Mouse (Mus musculus): ENCODE measurements around the gene Zic2.
"Not testable (repeated sequence)": the region's sequence is repeated elsewhere in the genome, so short reads cannot be mapped to it uniquely, and the experiment has no call there.

Zic2 gene

DNA sequence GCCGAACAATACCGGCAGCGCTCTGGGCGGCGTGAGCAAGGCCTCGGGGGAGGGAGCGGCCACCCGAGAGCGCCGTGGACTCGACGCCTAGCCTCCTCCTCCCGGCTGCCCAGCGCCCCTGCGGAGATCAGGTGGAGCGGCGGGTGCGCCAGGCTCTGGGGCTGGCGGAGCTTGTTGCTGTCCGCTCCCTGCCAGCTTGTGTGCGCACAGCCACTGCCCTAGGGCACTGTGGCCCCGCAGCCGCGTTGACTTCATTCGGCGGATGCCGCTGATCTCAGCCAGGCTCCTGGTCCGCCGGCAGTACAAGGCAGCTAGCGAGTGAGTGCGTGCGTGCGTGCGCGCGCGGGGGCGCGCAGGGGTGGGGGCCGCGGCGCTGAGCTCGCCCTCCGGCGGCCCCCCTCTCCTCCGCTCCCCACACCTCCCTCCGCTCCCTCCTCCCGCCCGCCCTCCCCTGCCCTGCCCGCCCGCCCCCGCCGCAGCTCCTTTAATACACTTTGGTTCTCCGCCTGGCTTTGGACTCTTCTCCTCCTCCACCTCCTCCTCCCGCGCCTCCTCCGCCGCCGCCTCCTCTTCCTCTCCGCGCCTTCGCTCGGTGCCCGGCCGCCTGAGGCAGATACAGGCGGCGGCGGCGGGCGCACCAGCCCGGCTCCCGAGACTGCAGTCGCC is at the start of gene Zic2:
Zic2 (plus strand) TSS at position 545 of the 666 bp plus-strand sequence.
- no peak for DNase-seq (ENCODE audit: low read depth)

DNA sequence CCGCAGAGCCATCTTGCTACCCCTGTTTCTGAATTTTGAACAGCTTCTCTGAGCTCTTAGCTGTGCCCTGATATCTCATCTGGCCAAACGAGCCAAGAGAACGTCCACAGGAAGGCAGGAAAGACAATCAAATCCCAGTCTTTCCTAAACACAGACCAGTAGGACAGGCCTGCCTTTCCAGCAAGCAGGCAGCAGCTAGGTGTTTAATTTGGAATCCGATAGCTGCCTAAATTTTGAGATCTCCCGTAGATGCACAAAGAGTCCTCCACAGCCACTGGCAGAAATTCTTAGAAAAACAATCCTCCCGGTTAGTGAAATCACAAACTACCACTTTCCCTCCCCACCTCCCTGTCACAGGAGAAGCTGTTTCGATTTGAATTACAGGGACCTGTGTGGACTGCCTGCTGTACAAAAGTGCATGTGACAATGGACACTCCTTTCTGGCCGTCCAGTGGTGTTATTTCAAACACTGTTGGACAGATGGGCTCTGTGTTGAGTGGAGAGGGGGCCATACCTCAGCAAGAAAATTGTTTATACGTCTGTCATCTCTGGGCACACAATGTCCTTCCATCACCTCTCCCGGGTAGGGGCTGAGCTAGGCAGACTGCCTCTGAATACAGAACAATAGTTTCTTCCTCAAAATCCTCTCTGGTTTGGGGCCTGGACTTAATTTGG is 48.6 kb upstream of the Zic2 start:
- DNase-seq (ENCODE audit: low read depth), result no peak

DNA sequence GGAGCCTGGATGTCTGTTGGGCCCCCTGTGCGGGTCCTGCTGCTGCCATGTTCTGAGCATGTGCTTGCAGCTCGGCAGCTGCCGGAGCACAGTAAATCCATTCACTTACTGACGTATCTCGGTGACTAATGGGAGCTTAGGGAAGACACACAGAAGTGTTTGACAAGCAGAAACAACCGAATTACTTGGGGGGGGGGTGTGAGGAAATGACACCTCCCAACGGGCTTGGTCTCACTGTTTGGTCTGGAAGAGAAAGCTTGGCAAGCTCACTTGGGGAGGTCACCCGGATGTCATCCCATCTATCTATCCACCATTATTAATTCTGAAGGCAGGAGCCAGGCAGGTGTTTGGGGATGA is 48.1 kb upstream of the Zic2 start:
- no peak for DNase-seq (ENCODE audit: low read depth)

DNA sequence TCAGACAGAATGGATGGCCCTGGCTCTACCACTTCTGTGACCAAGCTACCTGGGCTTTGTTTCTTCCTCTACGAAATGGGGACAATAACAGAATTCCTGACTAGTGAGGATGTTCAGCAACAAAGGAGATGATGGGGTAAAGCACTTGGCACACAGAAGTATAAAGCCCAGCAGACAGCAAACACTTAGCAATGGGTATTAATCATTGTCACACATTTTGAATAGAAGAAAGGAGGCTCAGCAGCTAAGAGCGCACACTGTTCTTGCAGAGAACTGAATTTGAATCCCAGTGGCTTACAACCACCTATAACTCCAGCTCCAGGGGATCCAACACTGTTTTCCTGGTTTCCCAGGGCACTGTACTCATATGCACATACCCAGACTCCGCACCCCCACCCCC is 47.6 kb upstream of the Zic2 start:
- no peak for DNase-seq (ENCODE audit: low read depth)

DNA sequence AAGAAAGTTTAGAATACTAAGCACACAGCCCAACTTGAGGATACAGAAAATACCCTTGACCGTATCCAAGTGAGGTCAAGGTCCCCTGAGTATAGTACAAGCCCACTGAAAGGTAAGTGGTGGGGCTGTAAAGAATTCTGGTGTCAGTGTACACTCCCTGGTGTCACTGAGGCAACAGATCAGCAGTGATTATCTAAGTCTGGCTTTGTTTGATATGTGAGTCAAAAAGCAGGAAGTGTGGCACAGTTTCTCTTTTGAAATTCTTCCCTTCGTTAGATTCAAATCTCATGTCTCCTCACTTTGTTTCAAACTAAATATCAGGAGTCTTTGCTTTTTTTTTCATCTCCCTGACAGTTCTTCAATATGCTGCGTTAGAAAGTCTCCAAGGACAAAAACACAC is 42.7 kb upstream of the Zic2 start:
- no peak for DNase-seq (ENCODE audit: low read depth)

DNA sequence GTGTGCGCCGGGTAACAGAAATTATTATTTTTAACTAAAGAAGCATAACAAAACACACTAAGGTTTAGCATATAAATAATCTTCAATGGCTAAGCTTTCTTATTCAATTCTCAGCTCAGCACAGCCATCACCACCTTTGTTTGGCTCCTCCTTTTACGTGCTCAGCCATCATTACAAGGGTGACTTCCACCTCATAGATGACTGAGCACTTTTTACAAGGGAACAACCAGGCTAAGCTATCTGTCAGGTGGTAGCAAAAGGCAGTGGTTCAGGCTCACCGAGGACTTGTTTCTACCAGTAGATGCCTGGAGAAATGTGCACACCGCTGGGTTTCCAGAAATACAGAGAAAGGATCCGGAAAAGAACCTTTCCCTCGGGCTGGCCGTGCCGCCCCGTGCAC is 41.2 kb upstream of the Zic2 start:
- DNase-seq (ENCODE audit: low read depth), result no peak

DNA sequence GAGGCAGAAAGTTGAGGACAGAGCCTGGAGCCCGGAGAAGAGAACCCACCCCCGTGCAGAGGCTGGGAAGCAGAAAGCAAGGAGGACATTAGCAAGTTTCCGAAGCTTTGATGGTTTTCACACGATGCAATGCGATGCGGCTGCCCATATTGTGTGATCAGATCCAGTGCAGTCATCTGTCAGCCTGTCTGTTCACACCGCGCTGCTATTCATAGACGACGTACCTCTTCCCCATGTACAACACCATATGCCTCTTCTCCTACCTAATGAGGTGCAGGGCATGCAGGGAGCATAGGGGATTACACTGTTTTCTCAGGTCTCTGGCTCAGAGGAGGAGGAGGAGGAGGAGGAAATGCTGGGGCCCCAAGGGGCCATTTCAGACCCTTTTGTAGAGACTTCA is 38.4 kb upstream of the Zic2 start:
- no peak for DNase-seq (ENCODE audit: low read depth)

DNA sequence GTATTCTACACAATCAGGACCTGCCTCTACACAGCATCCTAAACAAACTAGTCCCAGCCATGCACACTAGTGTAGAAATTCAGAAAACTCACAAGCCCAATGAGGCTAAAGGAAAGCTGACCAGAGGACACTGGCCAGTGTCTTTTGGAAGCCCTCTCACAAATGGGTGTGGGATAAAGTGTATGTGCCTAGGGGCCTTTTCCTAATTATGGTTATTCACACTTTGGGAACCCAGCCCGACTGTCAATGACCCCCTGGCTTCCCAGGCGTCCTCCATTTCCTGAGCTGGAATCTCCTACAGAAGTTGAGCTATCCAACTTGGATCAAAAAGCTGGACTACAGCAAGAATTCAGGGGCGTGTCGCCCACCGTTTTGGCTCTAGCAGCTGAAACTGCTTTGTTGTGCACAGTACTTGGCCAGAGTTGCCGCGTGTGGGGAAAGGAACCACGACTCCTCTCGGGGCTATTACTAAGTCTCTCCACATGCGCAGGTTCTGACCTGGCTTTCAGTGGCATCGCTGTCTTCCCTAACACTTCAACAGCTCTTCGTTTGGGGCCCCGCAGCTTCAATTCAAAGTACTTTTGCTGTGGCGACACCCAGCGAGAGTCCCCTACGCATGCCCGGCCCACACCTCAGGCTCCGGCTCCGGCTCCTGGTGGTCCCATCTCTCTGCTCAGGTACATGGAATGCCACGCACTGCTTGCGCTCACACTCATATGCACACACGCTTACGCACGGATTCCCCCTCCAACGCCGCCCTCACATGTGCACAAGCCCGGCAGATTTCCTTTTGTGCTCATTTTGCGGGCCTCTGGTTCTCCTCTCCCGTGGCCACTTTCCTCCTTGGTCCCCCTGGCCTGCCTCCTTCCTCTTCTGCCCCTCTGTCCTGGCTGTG is 25.4 kb upstream of the Zic2 start:
- no peak for DNase-seq (ENCODE audit: low read depth)

DNA sequence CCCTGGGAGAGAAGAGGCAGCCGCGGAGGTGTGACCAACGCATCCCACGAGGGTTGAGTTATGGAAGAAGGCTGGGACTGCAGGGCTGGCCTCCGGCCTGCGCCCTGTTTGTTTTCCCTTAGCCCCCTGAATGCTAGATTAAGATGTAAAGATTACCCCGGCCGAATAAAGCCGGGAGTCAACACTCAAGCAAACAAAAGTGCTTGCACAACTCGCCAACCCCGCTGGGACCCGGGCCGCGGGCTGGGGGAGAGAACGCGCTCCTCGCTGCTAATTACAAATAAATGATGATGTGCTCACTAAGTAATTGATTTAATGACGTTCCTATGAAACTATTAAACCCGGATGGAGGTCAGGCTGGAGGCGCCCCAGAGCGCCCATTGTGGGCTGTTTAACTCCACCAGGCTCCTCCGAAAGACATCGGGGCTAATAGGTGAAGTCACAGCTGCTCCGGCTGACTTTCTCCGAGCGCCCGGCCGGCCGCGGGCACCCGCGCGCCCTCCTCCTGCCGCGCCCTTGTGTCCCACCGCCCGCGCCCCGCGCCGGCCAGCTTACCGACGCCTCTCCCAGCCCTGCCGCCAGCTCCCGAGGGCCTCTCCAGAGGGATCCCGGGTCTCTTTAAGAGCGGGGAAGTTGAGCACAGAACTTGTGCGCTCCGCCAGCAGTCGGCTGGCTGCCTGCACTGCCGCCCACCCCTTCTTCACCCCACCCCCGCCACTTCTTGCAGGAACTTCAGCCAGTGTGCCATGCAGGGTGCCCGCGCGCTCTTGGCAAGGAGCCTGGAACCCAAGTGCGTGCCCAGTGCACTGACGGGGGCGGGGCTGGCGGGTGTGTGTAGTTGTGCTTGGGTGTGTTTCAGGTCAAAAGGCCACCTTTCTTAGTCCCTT is 24.5 kb upstream of the Zic2 start, which contains the start of gene Gm5089:
Gm5089 (minus strand) TSS at position 620 of the 887 bp plus-strand sequence.
- no peak for DNase-seq (ENCODE audit: low read depth)

DNA sequence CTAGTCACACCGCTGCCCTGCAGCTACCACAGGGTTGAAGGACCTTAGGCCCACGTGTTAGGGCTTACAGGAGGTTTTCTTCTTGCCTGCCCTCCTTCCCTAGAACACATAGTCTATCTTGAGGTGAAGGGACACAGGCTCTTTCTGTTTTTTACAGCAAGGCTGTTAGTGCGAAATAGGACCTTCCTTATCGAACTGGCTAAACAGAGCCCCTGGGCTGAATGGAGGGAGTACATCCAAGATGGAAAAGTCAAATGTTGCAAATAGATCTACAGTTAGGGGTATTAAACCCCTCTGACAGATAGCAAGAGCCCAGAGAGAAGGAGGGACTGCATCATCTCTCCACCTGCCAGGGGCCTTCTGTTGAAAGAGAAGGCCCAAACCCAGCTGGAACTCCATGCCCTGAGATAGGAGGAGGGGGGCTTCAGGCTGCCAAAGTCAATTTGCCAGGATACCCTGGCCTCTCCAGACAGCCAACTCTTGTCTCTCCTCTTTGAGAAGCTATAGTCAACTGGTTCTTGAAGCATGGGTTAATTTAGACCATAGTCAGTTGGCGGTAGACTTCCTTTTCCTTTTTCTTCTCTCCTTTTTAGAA is 23.6 kb upstream of the Zic2 start:
- DNase-seq (ENCODE audit: low read depth), result no peak

DNA sequence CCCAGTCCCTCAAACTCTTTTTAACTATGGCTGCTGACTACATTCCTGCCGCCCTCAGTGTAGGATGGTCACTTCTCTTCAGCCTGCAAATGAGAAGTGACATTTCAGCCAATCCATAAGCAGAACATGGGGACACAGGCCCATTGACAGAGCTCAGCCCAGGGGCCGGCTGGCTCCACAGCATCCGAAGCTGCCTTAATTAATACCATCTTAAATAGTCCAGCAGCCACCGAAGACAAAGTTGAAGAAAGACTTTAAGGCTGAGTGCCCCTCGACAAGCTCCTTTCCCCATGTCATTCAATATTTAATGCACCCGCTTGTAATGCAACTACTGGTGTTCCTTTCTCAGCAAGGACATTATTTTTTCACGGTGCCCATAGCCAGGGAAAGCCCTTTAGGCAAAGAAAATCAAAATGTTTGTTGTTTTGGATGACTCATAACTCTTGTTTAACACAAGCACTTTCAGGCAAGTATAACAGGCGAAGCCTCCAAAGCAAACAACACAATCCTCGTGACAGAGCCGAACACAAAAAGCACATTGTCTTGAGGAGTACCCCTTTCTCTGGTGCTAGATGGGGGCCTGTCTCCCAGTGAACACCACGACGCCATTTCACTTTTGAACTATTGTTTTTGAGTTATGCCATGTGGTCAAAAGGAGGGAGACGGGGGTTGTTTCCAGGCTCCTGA is 22.4 kb upstream of the Zic2 start:
- no peak for DNase-seq (ENCODE audit: low read depth)

DNA sequence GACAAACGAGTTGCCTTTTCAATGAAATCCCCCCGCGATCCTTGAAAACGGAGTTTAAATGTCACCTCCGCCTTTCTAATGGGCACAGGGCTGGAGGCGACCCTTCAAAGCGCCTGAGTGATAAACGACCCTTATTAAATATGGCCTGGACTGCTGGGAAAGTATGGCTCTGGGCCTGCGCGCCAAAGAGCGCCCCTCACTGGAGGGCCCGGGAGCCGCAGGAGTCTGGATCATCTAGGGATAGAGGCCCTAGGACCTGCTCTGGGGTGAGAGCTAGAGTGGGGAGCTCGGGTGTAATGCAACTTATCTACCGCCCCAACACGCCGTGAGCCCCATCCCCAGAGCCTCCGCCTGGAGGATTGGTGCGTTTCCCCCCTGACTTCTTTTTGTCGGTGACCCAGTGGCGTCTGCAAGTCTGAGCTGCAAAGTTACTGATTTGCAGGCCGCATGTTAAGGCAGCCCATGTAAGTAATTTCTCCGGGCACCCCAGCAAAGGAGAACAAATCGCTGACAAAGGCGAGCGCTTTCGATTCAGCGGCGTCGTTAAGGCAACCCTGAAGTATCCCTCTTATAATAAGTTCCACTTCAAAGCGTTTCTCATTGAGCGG is 21.7 kb upstream of the Zic2 start:
- DNase-seq (ENCODE audit: low read depth), result no peak

DNA sequence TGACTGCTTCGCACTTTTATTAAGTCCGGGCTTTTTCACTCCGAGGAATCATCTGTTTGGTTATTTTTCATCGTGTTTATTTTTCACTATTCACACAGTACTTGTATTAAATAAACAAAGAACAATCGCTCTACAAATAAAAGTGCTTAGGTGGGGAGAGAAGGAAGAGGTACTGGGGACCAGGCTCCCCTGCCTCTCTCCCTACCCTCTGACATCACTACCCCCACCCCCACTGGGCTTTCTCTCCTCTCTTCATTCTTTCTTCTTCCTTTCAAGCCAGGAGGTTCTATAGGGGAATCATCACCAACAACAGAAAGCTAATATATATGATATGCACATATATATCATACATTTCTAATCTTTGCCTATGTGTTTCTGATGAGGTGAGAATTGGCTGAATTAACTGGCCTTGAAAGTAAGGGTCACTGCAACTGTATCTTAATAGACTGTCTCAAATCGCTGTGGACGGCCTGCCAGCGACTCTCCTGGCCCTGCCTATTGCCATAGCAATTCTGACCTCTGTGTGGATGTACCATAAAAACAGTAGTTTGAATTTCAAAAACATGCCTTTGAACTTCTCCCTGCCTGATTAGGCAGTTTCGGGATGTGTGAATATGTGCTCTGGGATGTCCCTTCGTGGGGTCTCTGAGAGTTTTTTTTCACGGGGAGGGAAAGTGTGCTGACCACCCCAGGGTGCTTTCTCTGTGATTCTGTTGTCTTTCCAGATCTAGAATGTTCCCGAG is 21.1 kb upstream of the Zic2 start:
- DNase-seq (ENCODE audit: low read depth), result no peak

DNA sequence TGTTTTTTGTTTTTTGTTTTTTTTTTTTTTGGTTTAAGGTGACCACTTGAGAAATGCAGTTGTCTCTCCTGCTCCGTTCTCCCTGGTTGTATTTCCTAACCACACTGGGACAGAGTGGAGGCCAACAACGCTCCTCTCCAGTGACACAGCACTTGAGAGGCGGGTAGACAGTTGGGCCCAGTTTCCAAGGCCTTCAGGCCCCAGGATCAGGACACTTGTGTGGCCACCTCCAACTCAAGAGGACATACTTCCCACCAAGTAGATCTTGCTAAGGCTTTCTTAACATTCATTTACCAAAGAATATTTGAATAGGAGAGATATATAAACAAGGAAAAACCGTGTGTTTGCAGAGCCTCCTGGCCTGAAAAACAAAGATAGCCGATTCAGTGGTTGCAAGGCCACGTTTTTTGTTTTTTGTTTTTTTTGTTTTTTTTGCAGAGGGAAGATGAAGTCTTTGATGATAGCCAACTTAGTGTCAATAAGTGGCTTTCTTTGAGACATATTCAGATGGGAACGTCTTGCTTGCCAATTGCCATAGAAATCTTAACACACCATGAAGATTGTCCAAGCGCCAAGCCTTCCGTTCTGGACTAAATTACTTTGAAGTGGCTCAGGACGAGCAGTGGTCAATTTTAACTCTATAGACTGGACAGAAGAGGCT is 20.2 kb upstream of the Zic2 start:
- DNase-seq (ENCODE audit: low read depth), result no peak

DNA sequence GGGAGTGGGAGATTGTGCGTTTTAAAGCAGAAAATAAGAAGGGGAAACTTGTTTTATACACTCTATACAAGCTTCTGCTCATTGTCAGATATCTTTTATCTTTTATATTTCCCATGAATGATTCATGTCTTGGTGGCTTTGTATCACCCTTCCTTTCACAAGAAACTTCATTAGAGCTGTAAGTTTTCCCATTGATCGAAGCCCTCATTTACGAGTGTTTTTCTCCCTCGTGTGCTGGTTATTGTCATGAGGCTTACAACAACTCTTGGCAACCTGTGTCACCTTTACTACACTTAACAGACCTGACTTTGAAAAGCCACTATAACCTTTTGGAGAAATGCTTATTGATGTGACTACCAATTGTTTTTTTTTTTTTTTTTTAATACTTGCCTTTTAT is 19.7 kb upstream of the Zic2 start:
- DNase-seq (ENCODE audit: low read depth), result no peak

DNA sequence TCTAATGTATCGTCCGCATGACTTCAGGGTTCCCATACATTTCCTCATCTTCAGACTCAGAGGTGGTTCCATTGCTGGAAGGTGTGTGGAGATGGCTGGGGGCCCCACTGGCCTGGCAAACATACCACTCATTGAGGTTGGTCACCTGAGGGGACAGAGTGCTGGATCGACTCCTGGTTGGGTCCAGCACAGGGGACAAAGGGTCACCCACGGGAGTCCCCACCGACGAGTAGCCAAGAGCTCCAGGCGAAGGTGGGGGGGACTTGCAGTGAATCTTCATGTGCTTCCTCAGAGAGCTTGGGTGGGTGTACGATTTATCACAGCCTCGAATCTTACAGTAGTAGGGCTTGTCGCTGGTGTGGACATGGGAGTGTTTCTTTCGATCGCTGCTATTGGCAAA is 15.9 kb upstream of the Zic2 start:
- DNase-seq (ENCODE audit: low read depth), result not testable (repeated sequence)

DNA sequence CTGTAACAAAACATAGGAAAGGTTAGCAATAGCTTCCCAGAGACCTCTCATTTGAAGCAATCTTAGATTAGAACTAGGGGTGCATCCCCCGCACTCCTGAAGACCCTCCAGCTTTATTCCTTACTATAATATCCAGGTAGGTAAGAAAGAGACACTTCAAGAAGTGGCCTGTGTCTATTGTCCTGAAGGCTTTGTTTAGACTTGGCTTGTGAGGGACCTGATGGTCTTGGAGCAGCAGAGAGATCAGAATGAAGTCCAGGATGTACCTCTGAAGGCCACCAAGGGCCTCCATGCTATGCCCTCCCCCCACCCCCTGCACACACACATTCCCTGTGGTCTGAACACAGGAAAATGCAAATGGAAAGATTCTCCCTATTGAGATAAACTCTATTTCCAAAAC is 15.5 kb upstream of the Zic2 start:
- DNase-seq (ENCODE audit: low read depth), result no peak

DNA sequence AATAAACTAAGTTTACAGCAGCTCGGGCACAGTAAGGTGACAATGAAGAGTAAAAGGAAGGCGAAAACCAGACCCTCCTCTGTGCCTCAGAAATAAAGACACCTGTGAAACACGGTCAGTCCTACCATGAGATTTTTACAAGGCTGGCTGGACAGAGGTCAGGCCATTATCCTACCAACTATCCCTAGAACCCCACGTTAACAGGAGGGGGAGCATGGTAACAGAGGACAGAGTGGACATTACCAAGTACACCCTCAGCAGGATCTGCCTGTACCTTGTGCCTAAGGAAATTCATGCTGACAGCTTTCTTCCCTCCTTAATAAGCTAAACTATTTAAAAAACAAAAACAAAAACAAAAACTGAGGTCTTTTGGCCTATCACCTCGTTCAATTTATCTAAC is 15.0 kb upstream of the Zic2 start:
- DNase-seq (ENCODE audit: low read depth), result no peak

DNA sequence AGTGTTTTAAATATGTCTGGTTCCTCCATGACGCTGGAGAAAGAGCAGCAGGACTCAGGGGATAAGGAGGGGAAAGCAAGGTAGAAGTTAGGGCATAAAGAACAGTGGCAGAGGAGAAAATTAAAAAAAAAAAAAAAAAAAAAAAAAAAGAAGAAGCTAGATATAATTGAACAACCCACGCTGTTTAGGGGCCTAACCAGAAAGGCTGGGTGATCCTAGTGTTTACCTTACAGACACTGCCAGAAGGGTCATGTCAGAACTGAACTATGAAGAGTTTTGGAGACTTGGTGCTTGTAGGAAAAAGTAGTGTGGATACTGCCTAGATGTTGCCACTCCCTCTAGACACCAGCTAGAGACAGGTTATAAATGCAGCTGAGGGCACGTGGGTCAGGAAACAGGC is 13.7 kb upstream of the Zic2 start:
- no peak for DNase-seq (ENCODE audit: low read depth)
